Mouse (Mus musculus) central nervous system, embryonic 18 days (tissue): ENCODE results near the gene Tctn1. TPM values are rescaled to one million over a fixed set of nuclear protein-coding genes. Genes with fewer than 3 reads are reported as not detected.

Source experiments
- polyA plus RNA-seq: library from polyadenylated mRNA; depleted of rRNA; stranded (reverse); fragments of >200 nt; gene quantifications from 2 replicates; pipeline ENCODE4 v1.2.3, GENCODE M21; 2012; rRNA removed

The Tctn1 gene
- polyA plus RNA-seq: 33.7 and 34.2 TPM in 2 replicates

DNA sequence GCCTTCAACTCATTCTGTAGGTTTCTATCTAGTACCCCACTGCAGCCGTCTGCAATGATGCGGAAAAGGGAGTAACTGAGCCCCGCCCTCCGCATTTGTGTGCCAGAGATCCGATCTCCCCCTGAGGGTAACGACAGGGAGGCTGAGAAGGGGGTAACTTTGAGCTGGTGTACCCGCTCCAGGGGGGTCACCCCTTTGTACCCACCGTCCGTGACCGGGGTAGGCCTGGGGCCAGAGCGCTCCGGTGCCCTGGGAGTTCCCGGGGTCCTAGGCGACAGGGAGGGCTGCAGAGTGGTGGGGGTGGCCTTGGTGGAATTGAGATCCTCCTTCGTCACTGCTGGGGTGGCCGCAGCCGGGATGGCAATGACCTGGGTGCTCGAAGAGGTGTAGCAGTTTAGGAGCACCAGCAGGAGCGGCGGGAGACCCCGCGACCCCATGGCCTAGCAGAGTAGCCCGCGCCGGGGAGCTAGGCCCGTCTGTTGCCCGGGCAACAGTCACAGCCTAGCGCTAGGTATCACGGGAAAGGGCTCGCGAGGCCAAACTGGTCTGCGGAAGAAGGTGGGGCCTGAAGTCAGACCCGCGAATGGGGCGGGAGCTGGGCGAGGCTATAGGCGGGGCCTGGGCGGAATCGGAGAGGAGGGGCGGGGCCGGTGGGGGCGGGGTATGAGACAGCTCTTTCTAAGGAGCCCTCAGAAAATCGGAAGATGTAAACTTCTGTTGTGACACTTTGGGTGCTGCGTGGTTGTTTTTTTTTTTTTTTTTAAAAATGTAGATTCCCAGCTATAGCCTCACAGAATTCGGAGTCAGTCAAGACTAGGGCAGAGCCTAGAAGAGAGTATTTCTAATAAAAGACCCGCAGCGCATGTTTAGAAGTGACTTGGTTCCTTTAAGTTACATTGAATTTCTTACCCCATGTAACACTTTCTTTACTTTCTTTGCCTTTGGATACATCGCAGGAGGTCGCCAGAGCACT, at the start of gene Tctn1:
Tctn1 (minus strand) TSS at position 528 of the 973 bp plus-strand sequence.

DNA sequence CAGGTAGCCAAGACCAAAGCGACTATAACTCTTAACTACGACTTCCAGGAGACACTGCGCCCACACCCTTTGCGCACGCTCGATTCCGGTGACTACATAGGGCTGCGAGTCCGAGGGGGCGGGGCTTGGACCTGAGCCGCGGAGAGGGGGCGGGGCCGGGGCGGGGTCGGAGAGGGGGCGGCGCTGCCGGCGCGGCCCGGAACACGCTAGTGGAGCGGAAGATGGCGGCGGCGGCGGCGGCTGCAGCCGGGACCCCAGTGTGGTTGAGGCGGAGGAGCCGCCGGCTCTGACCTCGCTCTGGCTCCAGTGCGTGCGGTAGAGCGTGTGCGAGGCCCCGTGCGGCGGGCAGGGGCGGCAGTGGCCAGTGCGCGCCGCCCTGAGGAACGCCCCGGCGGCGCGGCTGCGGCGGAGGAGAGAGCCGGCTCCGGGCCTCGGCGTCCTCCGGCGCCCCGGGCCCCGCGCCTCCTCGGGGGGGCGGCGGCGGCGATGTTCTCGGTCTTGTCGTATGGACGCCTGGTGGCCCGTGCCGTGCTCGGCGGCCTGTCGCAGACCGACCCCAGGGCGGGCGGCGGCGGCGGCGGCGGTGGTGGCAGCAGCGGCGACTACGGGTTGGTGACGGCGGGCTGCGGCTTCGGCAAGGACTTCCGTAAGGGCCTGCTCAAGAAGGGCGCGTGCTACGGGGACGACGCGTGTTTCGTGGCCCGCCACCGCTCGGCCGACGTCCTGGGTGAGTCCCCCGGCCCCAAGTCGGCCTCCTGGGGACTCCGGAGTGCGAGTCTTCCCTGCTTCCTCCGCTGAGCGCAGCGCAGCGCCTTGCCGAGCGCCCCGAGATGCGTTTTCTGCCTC, 20.1 kb upstream of the Tctn1 start, which contains the start of gene Pptc7:
Pptc7 (plus strand) TSS at position 183 of the 846 bp plus-strand sequence.

DNA sequence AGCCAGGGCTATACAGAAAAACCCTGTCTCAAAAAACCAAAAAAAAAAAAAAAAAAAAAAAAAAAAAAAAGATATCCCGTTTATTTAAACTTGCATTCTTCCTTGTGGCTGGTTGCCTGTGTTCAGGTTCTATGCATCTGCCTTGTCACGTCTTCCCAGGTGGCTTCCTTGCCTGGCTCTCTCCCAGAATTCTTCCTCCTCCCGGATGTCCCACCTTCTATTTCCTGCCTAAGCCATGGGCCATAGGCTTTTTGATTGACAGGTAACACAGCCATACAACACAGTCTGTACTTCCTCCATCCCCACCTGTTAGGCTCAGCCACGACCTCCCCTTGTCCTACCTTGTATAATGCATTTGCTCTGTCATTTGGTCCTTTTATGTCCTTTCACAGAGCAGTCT, 57.8 kb downstream of the Tctn1 start, which contains the start of gene Hvcn1:
Hvcn1 (plus strand) TSS at position 330 of the 400 bp plus-strand sequence.

Other genes with a start within 250 kb of the Tctn1 start
- gene Cux2, start 214.4 kb downstream of the Tctn1 start, polyA plus RNA-seq: 41.4 and 53.9 TPM in 2 replicates
- 0.71 and 7.8 TPM in 2 replicates for gene Myl2, start 163.5 kb downstream of the Tctn1 start, polyA plus RNA-seq
- 0.16 and 0.21 TPM in 2 replicates for gene Ccdc63, start 123.6 kb downstream of the Tctn1 start, polyA plus RNA-seq
- 285 TPM in 2 replicates for gene Ppp1cc, start 106.2 kb downstream of the Tctn1 start, polyA plus RNA-seq
- gene Hvcn1, start 57.7 kb downstream of the Tctn1 start, polyA plus RNA-seq: 0.98 and 1.3 TPM in 2 replicates
- gene Pptc7, start 19.9 kb upstream of the Tctn1 start, polyA plus RNA-seq: 11.6 and 11.8 TPM in 2 replicates
- 22.9 and 25.0 TPM in 2 replicates for gene Rad9b, start 89.8 kb upstream of the Tctn1 start, polyA plus RNA-seq
- 204 and 220 TPM in 2 replicates for gene Vps29, start 89.9 kb upstream of the Tctn1 start, polyA plus RNA-seq
- gene Gpn3, start 107.4 kb upstream of the Tctn1 start, polyA plus RNA-seq: 47.7 and 49.4 TPM in 2 replicates
- 140 TPM in 2 replicates for gene Fam216a, start 107.9 kb upstream of the Tctn1 start, polyA plus RNA-seq
- 402 and 404 TPM in 2 replicates for gene Arpc3, start 127.4 kb upstream of the Tctn1 start, polyA plus RNA-seq
- gene Anapc7, start 157.2 kb upstream of the Tctn1 start, polyA plus RNA-seq: 43.9 and 44.6 TPM in 2 replicates
- gene Atp2a2, start 237.8 kb upstream of the Tctn1 start, polyA plus RNA-seq: 127 and 133 TPM in 2 replicates